In genomic region chr16:37964380-37965070, GRCm38 (mm10) we compare ENCODE assay signal across 12 mouse cellular contexts. TPM values are rescaled to one million over a fixed set of nuclear protein-coding genes. Genes with fewer than 3 reads are reported as not detected.
DNase-seq lines count a peak whose midpoint lies in the region; ATAC-seq lines count a peak whose summit lies in the region.
"Had no signal": no experiment of that assay in that cellular context is flagged by ENCODE, and none has a peak within 500 bp of the region (broad histone marks: within the 10 kb centered on the region; RNA-seq: fewer than 3 reads in every experiment).

No protein-coding gene starts in this region.

- no peak overlapping the region for H3K9ac ChIP-seq in midbrain, embryonic 13.5 days (replicated peaks)

- H3K9me3 ChIP-seq in midbrain, embryonic 13.5 days, result no peaks in the 10 kb centered on the region

- intact Hi-C loops in heart, postnatal 36 days (cut with DNase I), result no loop called here
- intact Hi-C loops in left cerebral cortex, postnatal 25 days (cut with DNase I), result no loop called here

- no peak overlapping the region for H3K4me3 ChIP-seq in midbrain, embryonic 13.5 days (replicated peaks)
- H3K4me3 ChIP-seq: layer of hippocampus, adult 2 months had no signal

- peaks cover 22% of the 10 kb centered on the region for H3K4me1 ChIP-seq in midbrain, embryonic 13.5 days (replicated peaks)

- H3K27me3 ChIP-seq in midbrain, embryonic 13.5 days, result no peaks in the 10 kb centered on the region

- peak; percentile 75 for DNase-seq in heart, adult 11 months
- no peak for DNase-seq in heart, postnatal 36 days
- DNase-seq in embryo, embryonic 10.5 days (ENCODE audit: low spot score), result peak; percentile 49
- DNase-seq in kidney, adult 18-20 months, result peak; percentile 29
- DNase-seq in left cerebral cortex, postnatal 25 days (ENCODE audit: low spot score in 2 of 2), result no peak
- DNase-seq in thymus, postnatal 14 days, result no peak
- DNase-seq in right cerebral cortex, postnatal 10 days (ENCODE audit: low spot score in 2 of 2), result no peak
- DNase-seq: cerebellum, adult 18-20 months; lung, postnatal 14 days had no signal

- H3K36me3 ChIP-seq in midbrain, embryonic 13.5 days, result no peaks in the 10 kb centered on the region

- H3K27ac ChIP-seq in midbrain, embryonic 13.5 days, result peak overlapping the region; percentile 80
- H3K27ac ChIP-seq: layer of hippocampus, adult 2 months; stomach, postnatal 0 days had no signal

- WGBS in midbrain, embryonic 13.5 days, result 46% methylated on average over 4 of the region's 4 CpGs

- no peak for ATAC-seq in midbrain, embryonic 13.5 days

- H3K4me2 ChIP-seq in midbrain, embryonic 13.5 days (replicated peaks), result no peak overlapping the region

RNA-seq across cellular contexts. Expression of gene Gpr156, which starts 48.2 kb away (rescaled TPM):
- not detected for total RNA-seq in heart, postnatal 36 days (2021)
- polyA plus RNA-seq in midbrain, embryonic 13.5 days (2015; fragmentation: Nextera tagmentation; extraction: Ambion mirVana), result 8.2 and 9.4 TPM in 2 replicates
- total RNA-seq in left cerebral cortex, postnatal 25 days (2021), result under 1 TPM; 0.46 to 0.48 TPM

Comparison
In these comparisons a context has a peak if more than half of its experiments do, and no peak if none do; other contexts are left out.
1. DNase-seq: peak in heart, adult 11 months (single experiment), embryo, embryonic 10.5 days (single experiment) and kidney, adult 18-20 months (single experiment); none in heart, postnatal 36 days (0 of 2), left cerebral cortex, postnatal 25 days (0 of 2), thymus, postnatal 14 days (single experiment) and right cerebral cortex, postnatal 10 days (0 of 2).